Mouse (Mus musculus) brain, embryonic 14.5 days (tissue): ENCODE measurements around the gene Daam1.

ENCODE experiments used
- CTCF ChIP-seq: fragments of 200-500 bp; IDR thresholded peaks from 2 replicates; pipeline ENCODE4 v1.5.1; 2012; ENCODE audit warnings: inconsistent platforms, mild to moderate bottlenecking, moderate library complexity, borderline replicate concordance; ENCODE audit not compliant: insufficient read depth, insufficient read length; ENCODE audit errors: extremely low read depth
- POLR2A ChIP-seq: fragments of 200-500 bp; IDR thresholded peaks from 2 replicates; pipeline ENCODE4 v1.6.1; 2012; ENCODE audit warnings: mild to moderate bottlenecking, inconsistent platforms, borderline replicate concordance; ENCODE audit not compliant: poor library complexity, insufficient read depth, insufficient read length, severe bottlenecking; ENCODE audit errors: extremely low read depth

DNA sequence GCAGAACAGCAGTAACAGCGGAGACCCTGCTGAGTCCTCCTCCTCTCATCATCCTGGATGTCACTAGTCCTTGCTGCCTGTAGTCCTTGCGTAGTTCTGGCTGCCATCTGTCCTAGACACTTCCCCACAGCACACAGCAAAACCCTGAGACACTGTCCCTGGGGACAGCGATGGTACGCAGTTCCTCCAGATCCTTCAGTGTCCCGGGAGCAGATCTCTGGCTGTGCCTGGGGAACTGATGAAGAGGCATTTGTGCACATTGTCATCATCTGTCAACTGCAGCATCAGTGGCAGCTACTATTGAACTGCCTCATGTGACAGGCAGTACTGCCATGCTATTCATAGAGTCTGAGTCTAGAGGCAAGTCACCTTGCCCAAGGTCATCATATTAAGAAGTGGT lies 107.6 kb downstream of the Daam1 start:
- TF ChIP-seq CTCF, result no peak
- no peak for TF ChIP-seq POLR2A
